Mouse (Mus musculus) midbrain, embryonic 10.5 days (tissue): ENCODE results near the gene Fstl1. TPM values are rescaled to one million over a fixed set of nuclear protein-coding genes. Genes with fewer than 3 reads are reported as not detected.

Experiments used
- DNase-seq: peaks from one replicate; pipeline ENCODE4 v3.0.0-alpha.2; 2017; ENCODE audit warnings: low spot score
- H3K27ac ChIP-seq: fragments of 300-500 bp; sonication (generic); replicated peaks from 2 replicates; pipeline ENCODE4 v1.5.1; 2016; ENCODE audit warnings: mild to moderate bottlenecking
- H3K27me3 ChIP-seq: fragments of 300-500 bp; sonication (generic); 2 replicates; pipeline ENCODE4 v1.6.1; 2016; ENCODE audit warnings: low read depth, mild to moderate bottlenecking; ENCODE audit not compliant: poor library complexity, severe bottlenecking
- H3K36me3 ChIP-seq: fragments of 300-500 bp; sonication (generic); 2 replicates; pipeline ENCODE4 v1.6.1; 2016; ENCODE audit warnings: mild to moderate bottlenecking, moderate library complexity
- H3K4me1 ChIP-seq: fragments of 300-500 bp; sonication (generic); 2 replicates; pipeline ENCODE4 v1.6.1; 2016
- H3K4me3 ChIP-seq: fragments of 300-500 bp; sonication (generic); 2 replicates; pipeline ENCODE4 v1.5.1; 2016; ENCODE audit warnings: mild to moderate bottlenecking, moderate library complexity
- H3K9me3 ChIP-seq: fragments of 300-500 bp; sonication (generic); replicated peaks from 2 replicates; pipeline ENCODE4 v1.6.1; 2016; ENCODE audit warnings: mild to moderate bottlenecking
- WGBS: fragments of 180-500 bp; shearing (Covaris S2); methylation state at CpG from one replicate; pipeline ENCODE4 v1.1.7; 2016; 5-methylcytosine and 5-hydroxymethylcytosine counted together
- polyA plus RNA-seq: library from polyadenylated mRNA; unstranded; fragments of >200 nt; fragmentation: Nextera tagmentation; extraction: Ambion mirVana; gene quantifications from 2 replicates; pipeline ENCODE4 v1.2.1, GENCODE M21; 2016

Fstl1 gene
- polyA plus RNA-seq, 1 experiment from 2014 or later, result 168 TPM

DNA sequence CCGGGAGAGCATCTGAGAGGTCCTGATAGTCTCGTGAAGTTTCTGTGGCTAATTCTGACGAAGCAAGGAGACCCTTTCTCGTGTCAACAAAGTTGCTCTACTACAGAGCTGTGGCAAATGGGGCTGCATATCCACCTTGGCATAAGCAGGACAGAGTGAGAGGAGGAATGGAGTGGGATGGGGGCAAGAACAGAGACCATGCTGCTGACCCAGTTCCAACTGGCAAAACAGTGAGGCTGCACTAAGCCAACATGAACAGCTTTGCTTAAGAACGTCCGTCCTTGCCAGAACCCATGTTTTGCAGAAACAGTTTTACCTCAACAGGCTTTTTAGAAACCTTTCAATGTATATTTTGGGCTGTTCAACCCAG lies 32.9 kb downstream of the Fstl1 start:
- Histone ChIP-seq H3K27ac (peak overlapping the region; percentile 80), H3K4me3 (no peak overlapping the region), H3K27me3 (no peaks in the 10 kb centered on the region), H3K9me3 (peaks cover 10% of the 10 kb centered on the region), H3K36me3 (peaks cover 30% of the 10 kb centered on the region), H3K4me1 (peaks cover 52% of the 10 kb centered on the region)
- no peak for DNase-seq
- 86% methylated on average over 6 of the region's 6 CpGs for WGBS

DNA sequence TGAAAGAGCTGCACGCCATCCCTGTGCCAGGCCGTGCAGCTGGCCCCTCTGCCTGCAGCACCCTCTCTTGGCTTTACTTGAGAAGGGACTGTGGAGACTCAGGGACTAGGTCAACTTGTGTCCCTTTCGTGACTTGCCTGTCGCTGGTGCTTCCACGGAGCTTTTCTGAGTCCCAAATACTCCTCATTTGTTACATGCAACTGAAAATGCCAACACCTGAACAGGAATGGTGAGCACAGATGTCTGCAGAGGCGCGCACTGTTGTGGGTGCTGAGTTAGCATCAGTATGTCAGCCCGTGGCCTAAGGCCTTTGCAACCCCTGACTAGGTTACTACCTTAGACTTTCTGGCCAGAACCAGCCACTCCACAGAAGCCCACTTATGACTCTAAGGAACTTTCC lies 35.2 kb downstream of the Fstl1 start:
- Histone ChIP-seq H3K4me1 (peaks cover 58% of the 10 kb centered on the region), H3K9me3 (no peaks in the 10 kb centered on the region), H3K36me3 (peaks cover 28% of the 10 kb centered on the region), H3K4me3 (no peak overlapping the region), H3K27me3 (no peaks in the 10 kb centered on the region), H3K27ac (peak overlapping the region; percentile 28)
- 91% methylated on average over 8 of the region's 8 CpGs for WGBS
- no peak for DNase-seq

DNA sequence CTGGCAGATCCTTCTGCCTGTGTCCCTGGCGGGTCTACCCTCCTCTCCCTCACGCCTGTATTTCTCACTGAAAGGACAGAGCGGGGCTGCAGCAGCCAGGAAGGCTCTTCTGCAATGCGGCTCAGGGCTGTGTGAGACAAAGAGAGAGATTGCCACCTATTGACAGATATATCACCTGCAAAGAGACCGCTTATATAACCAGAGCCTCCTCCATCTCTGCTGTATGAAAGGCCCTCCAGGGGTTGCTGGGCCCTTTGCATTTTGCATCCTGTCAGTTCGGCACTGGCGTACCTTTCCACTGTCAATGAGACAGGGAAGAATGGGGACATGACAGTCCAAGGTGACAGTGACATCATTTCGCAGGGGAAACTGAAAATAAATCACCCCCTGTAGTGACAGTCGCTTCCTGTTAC lies 35.8 kb downstream of the Fstl1 start:
- WGBS, result 68% methylated on average over 9 of the region's 9 CpGs
- no peak overlapping the region for H3K4me3 ChIP-seq
- H3K27ac ChIP-seq, result peak overlapping the region; percentile 43; the same call in 1 of the 2 replicates
- H3K27me3 ChIP-seq, result no peaks in the 10 kb centered on the region
- no peak for DNase-seq
- peaks cover 55% of the 10 kb centered on the region for H3K4me1 ChIP-seq
- H3K9me3 ChIP-seq, result no peaks in the 10 kb centered on the region
- peaks cover 23% of the 10 kb centered on the region for H3K36me3 ChIP-seq

DNA sequence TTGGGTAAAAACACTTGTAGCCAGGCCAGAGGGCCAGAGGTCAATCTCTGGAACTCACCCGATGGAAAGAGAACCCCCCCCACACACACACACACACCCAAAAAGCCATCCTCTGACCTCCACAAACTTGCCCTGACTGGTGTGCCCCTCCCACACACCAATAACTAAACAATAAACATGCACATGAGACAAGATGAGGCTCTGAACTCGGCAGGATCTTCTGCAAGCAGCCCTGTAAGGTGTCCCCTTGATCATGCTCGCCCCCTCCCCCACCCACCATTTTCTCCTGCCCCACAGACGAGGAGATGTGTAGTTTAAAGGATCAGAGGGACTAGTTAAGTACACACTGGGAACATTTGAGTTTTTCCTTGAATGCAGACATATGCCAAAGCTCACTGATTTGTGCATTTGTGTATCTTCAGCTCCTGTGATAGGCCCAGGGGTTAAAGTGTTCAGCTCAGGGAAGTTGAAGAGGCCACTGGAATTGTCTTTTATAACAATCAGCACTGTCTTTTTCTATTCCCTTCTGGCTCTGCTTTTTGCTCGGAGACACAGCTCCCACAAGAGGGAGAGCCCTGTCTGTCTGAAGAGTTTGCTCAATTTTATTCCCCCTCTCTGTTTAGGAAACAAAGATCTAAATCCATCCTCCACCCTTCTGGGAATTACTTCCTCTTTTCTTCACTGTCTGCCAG lies 37.2 kb downstream of the Fstl1 start:
- no peaks in the 10 kb centered on the region for H3K9me3 ChIP-seq
- peaks cover 33% of the 10 kb centered on the region for H3K36me3 ChIP-seq
- H3K27ac ChIP-seq, result peak overlapping the region; percentile 86
- peaks cover 43% of the 10 kb centered on the region for H3K4me1 ChIP-seq
- no peaks in the 10 kb centered on the region for H3K27me3 ChIP-seq
- H3K4me3 ChIP-seq, result peak overlapping the region; percentile 32
- DNase-seq, result no peak
- WGBS, result 39% methylated on average over 5 of the region's 5 CpGs

DNA sequence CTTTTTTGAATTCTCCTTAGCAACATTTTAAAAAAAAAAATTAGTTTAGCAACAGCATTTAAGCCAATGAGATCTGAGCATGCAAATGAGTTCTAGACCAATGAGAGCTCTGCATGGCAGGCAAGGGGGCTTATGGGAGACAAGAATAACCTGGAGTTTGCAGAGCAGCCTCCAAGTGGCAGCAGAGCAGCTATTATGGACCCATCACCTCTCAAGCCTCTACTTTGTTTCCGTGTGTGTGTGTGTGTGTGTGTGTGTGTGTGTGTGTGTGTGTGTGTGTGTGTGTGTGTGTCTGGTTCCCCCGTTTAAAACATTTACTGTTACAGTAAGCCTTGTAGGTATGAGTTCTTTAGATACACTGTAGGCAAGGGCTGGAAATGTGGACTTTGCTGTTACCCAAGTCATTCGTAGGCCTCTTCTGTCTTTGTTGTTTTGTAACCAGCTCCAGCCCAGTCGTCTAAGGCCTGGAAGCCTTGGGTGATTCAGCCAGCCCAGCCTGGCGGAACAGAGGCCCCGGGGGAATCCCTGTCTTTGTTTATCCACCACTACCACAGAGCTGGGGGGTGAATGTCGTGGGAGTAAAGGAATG lies 37.8 kb downstream of the Fstl1 start:
- Histone ChIP-seq H3K27me3 (no peaks in the 10 kb centered on the region), H3K9me3 (no peaks in the 10 kb centered on the region), H3K4me1 (peaks cover 36% of the 10 kb centered on the region), H3K27ac (peak overlapping the region; percentile 86), H3K4me3 (peak overlapping the region; percentile 32), H3K36me3 (peaks cover 40% of the 10 kb centered on the region)
- DNase-seq, result peak; percentile 77
- WGBS, result 26% methylated on average over 7 of the region's 7 CpGs

DNA sequence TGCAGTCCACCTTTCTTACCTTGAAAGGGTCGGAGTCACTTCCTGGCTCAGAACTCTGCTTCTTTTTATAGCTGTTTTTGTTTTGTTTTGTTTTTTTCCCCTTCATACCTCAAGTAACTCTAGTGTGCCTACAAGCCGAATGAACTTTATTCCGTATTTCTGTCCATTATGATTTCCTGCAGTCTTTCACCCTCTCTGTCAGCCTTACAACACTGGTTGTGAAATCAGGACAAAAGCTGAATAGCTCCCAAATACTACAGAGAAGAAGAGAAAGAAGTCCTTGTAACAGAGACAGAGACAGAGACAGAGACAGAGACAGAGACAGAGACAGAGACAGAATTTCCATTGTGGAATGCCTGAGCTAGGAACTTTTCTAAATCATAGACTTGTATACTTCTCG lies 41.3 kb downstream of the Fstl1 start:
- WGBS, result 90% methylated on average over 4 of the region's 4 CpGs
- Histone ChIP-seq H3K9me3 (no peaks in the 10 kb centered on the region), H3K4me3 (no peak overlapping the region), H3K27me3 (no peaks in the 10 kb centered on the region), H3K4me1 (peaks cover 21% of the 10 kb centered on the region), H3K36me3 (peaks cover 69% of the 10 kb centered on the region), H3K27ac (no peak overlapping the region)
- DNase-seq, result no peak

DNA sequence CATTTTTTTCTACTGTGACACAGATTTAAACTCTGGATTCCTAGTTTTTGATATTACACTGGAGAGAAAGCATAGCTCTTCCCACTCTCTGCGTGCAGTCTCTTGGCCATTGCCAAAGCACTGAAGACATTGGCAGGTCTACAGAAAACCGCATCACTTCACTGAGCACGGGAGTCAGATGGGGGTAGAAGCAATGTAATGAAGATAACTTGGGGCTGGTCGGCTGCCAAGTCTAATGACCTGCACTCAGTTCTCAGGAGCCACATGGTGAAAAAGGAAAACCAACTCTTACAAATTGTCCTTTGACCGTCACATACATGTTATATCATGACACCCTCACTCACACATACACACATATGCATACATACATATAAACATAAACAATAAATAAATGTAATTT lies 47.3 kb downstream of the Fstl1 start:
- Histone ChIP-seq H3K4me3 (no peak overlapping the region), H3K9me3 (no peaks in the 10 kb centered on the region), H3K36me3 (peaks cover 100% of the 10 kb centered on the region), H3K27ac (no peak overlapping the region), H3K4me1 (no peaks in the 10 kb centered on the region), H3K27me3 (no peaks in the 10 kb centered on the region)
- WGBS, result 95% methylated on average over 5 of the region's 5 CpGs
- DNase-seq, result no peak

DNA sequence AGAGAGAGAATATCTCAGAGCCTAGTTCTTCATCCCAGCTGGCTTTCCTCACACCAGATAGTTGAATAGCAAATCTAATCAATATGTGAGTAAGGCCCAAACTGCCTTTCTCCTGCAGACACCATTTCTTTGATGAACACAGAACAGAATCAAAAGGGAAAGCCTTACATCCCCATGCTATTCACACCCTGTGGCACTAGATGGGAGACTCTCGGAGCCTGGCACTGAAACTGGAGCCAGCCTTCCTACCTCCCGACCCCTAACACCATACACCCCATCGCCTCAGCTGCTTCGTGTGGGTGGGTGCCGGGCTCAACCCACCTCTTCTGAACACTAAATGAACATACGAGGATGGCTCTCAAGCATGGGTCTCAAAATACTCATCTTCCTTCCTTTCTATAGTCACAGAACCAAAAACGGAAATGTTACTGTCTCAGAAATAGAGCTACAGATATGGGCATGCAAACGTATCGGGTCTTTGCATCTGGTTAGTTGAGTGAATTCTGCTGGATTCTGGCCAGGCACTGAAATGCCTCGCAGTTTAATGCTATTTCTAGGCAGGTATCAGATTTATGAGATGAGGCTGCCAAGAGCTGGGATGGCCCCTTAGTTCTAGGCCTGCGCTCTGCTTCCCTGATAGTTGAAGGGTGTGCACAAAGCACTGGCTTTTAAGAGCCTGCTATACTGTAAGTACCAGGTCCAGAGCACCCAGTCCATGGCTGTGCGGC lies 48.3 kb downstream of the Fstl1 start:
- DNase-seq, result no peak
- Histone ChIP-seq H3K27ac (no peak overlapping the region), H3K36me3 (peaks cover 100% of the 10 kb centered on the region), H3K27me3 (no peaks in the 10 kb centered on the region), H3K4me1 (no peaks in the 10 kb centered on the region), H3K9me3 (no peaks in the 10 kb centered on the region), H3K4me3 (no peak overlapping the region)
- 96% methylated on average over 12 of the region's 12 CpGs for WGBS

DNA sequence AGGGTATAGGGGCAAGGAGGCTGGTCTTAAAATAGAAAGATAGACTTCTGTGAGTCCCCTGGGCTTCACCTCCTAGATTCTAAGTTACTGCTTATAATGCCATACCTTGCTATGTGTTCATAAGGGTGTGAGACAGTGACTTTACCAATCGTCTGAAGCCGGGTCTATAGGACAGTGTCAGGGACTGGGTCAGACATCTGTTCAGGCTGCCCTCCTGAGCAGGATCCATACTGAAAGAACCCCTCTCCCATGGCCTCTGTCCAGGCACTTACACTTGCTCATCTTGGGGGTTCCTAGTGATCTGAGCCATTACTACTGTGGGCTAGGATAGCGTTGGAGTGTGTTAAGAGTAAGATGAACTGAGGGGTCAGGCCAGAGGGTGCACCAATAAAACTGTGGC lies 49.6 kb downstream of the Fstl1 start:
- Histone ChIP-seq H3K9me3 (no peaks in the 10 kb centered on the region), H3K27ac (no peak overlapping the region), H3K4me1 (no peaks in the 10 kb centered on the region), H3K4me3 (no peak overlapping the region), H3K36me3 (peaks cover 100% of the 10 kb centered on the region), H3K27me3 (no peaks in the 10 kb centered on the region)
- no peak for DNase-seq
- 95% methylated on average over 3 of the region's 3 CpGs for WGBS

DNA sequence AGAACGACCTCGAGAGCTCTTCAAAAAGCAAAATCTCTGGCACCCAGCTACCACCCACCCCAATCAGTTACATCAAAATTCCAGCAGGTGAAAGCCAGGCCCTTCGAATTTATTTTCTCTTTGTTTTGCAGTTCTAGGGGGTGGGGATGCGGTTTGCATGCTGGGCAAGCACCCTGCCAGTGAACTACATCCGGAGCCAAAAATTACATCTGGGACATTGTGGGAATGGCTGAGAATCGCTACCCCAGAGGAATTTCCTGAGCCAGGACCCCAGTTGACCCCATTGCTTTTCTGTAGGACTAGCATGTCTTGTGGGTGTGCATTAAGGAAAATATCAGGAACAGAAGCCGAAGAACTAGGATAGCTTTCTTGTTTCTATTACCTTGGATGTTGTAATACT lies 54.4 kb downstream of the Fstl1 start:
- H3K36me3 ChIP-seq, result peaks cover 94% of the 10 kb centered on the region
- WGBS, result 86% methylated on average over 7 of the region's 7 CpGs

DNA sequence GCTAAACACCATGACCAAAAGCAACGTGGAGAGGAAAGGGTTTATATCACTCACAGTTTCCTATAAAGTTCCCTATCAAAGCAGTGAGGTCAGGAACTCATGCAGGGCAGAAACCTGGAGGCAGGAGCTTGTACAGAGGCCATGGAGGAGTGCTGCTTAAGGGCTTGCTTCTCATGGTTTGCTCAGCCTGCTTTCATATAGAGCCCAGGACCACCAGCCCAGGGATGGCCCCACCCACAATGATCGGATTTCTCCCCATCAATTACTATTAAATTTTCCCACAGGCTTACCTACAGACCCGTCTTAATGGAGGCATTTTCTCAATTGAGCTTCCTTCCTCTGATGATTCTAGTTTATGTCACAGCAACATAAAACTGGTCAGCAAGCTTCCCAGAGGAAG lies 60.9 kb downstream of the Fstl1 start:
- DNase-seq, result no peak
- no peaks in the 10 kb centered on the region for H3K4me1 ChIP-seq
- 84% methylated on average over 3 of the region's 3 CpGs for WGBS

More for the DNA sequence above, 54.4 kb downstream of the Fstl1 start:
- Histone ChIP-seq H3K9me3 (no peaks in the 10 kb centered on the region), H3K4me3 (no peak overlapping the region), H3K27me3 (no peaks in the 10 kb centered on the region), H3K4me1 (no peaks in the 10 kb centered on the region), H3K27ac (no peak overlapping the region)
- no peak for DNase-seq

DNA sequence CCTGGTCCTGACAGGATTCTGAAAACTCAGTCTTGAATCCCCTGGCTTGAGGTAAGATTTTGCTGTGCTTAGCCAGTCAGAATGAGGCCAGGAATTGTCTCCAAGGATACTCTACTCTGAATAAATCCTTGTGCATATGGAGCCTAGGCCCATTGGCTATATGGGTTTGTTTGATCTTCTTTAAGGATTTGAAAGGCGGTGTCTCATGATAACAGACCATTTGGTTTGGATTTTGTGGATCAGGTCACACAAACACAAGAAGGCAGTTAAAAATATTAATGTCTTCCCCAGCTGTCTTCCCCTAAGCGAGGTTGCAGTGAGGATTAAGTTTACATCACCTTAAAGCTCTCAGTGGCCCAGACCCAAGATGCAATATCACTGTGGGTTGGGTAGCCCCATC lies 65.8 kb downstream of the Fstl1 start:
- no peak overlapping the region for H3K4me3 ChIP-seq
- H3K27me3 ChIP-seq, result no peaks in the 10 kb centered on the region
- WGBS, result 83% methylated on average over 2 of the region's 2 CpGs
- no peak overlapping the region for H3K27ac ChIP-seq
- H3K4me1 ChIP-seq, result no peaks in the 10 kb centered on the region
- DNase-seq, result no peak
- H3K36me3 ChIP-seq, result no peaks in the 10 kb centered on the region
- H3K9me3 ChIP-seq, result no peaks in the 10 kb centered on the region

More for the DNA sequence above, 60.9 kb downstream of the Fstl1 start:
- peaks cover 33% of the 10 kb centered on the region for H3K36me3 ChIP-seq
- no peak overlapping the region for H3K4me3 ChIP-seq
- no peaks in the 10 kb centered on the region for H3K9me3 ChIP-seq
- H3K27ac ChIP-seq, result no peak overlapping the region
- no peaks in the 10 kb centered on the region for H3K27me3 ChIP-seq

DNA sequence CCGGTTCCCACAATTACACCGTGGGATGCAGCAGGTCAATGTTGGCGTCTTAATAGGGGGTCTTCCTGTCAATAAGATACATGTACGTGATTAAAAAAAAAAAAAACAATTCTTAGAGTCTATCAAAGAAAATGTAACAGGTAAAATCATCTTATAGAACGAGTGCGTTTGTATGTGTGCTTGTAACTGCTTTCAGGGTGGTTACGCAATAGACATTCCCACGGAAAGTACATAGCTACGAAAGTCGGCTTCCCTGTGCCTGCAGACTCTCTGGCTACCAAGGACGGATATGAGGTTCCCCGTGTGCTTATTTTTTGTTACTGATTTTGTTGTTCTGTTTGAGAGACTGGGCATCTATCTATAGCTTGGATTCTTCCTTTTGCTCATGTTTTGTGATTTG lies 67.1 kb downstream of the Fstl1 start:
- no peaks in the 10 kb centered on the region for H3K27me3 ChIP-seq
- no peak for DNase-seq
- no peaks in the 10 kb centered on the region for H3K9me3 ChIP-seq
- H3K36me3 ChIP-seq, result no peaks in the 10 kb centered on the region
- H3K4me3 ChIP-seq, result no peak overlapping the region
- 93% methylated on average over 12 of the region's 12 CpGs for WGBS
- no peak overlapping the region for H3K27ac ChIP-seq
- no peaks in the 10 kb centered on the region for H3K4me1 ChIP-seq
